Mouse (Mus musculus) midbrain, embryonic 11.5 days (tissue): ENCODE measurements around the gene Lhfpl2. TPM values are rescaled to one million over a fixed set of nuclear protein-coding genes. Genes with fewer than 3 reads are reported as not detected.

ENCODE experiments used
- ATAC-seq: fragments of 200-750 bp; cut with Nextera tagmentation; 2 replicates; pipeline ENCODE4 v1.8.0; 2017; ENCODE audit warnings: moderate TSS enrichment, moderate library complexity; ENCODE audit not compliant: low FRiP score
- DNase-seq: peaks from one replicate; pipeline ENCODE4 v3.0.0; 2015; ENCODE audit warnings: low spot score; ENCODE audit errors: missing footprints
- H3K27ac ChIP-seq: fragments of 300-500 bp; sonication (generic); 2 replicates; pipeline ENCODE4 v1.5.1; 2014; ENCODE audit warnings: low read depth, low read length
- H3K27me3 ChIP-seq: fragments of 300-500 bp; sonication (generic); 2 replicates; pipeline ENCODE4 v1.6.1; 2014; ENCODE audit warnings: mild to moderate bottlenecking, low read length, moderate library complexity, mixed read lengths; ENCODE audit not compliant: control insufficient read depth, insufficient read depth
- H3K36me3 ChIP-seq: fragments of 300-500 bp; sonication (generic); 2 replicates; pipeline ENCODE4 v1.6.1; 2014; ENCODE audit warnings: mild to moderate bottlenecking, low read length, moderate library complexity, mixed read lengths; ENCODE audit not compliant: control insufficient read depth, insufficient read depth
- H3K4me1 ChIP-seq: fragments of 300-500 bp; sonication (generic); 2 replicates; pipeline ENCODE4 v1.6.1; 2014; ENCODE audit warnings: low read length; ENCODE audit not compliant: control insufficient read depth, insufficient read depth
- H3K4me2 ChIP-seq: fragments of 300-500 bp; sonication (generic); 2 replicates; pipeline ENCODE4 v1.6.1; 2014; ENCODE audit warnings: mild to moderate bottlenecking, moderate library complexity
- H3K4me3 ChIP-seq: fragments of 300-500 bp; sonication (generic); 2 replicates; pipeline ENCODE4 v1.5.1; 2014; ENCODE audit warnings: low read depth, low read length
- H3K9ac ChIP-seq: fragments of 300-500 bp; sonication (generic); 2 replicates; pipeline ENCODE4 v1.6.1; 2014; ENCODE audit warnings: low read length
- H3K9me3 ChIP-seq: fragments of 300-500 bp; sonication (generic); 2 replicates; pipeline ENCODE4 v1.6.1; 2016; ENCODE audit warnings: low read length; ENCODE audit not compliant: control insufficient read depth
- WGBS: fragments of 180-500 bp; shearing (Covaris S2); extraction: QIAGEN DNeasy Blood & Tissue Kit; methylation state at CpG from one replicate; pipeline ENCODE4 v1.1.7; 2014; 5-methylcytosine and 5-hydroxymethylcytosine counted together
- polyA plus RNA-seq: library from polyadenylated mRNA; unstranded; fragments of >200 nt; fragmentation: Nextera tagmentation; extraction: Ambion mirVana; gene quantifications from 2 replicates; pipeline ENCODE4 v1.2.1, GENCODE M21; 2014

The Lhfpl2 gene
- polyA plus RNA-seq, 1 experiment from 2014 or later: 17.0 TPM

DNA sequence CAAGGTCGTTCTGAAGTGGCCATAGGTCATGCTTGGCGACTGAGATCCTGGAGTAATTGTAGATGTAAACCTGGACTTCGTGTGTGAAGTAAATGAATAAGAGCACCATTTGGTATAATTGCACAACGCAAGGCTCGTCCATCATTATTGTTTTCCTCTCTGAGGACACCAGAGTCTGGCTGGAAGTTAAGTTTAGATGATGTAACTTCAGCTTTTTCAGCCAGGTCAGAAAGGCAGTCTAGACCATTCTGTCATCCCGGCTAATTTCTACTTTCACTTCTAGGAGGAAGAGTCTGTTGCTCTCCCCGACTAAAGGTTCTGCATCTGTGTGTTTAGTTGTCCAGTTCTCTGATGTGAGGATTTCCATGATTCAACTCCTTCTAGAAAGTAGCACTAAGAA lies 7.6 kb upstream of the Lhfpl2 start:
- Histone ChIP-seq H3K36me3 (no peaks in the 10 kb centered on the region), H3K9me3 (no peaks in the 10 kb centered on the region), H3K9ac (no peak overlapping the region), H3K4me3 (no peak overlapping the region), H3K4me2 (no peak overlapping the region), H3K4me1 (no peaks in the 10 kb centered on the region), H3K27ac (no peak overlapping the region), H3K27me3 (no peaks in the 10 kb centered on the region)
- no peak for DNase-seq
- 79% methylated on average over 7 of the region's 7 CpGs for WGBS
- no peak for ATAC-seq

DNA sequence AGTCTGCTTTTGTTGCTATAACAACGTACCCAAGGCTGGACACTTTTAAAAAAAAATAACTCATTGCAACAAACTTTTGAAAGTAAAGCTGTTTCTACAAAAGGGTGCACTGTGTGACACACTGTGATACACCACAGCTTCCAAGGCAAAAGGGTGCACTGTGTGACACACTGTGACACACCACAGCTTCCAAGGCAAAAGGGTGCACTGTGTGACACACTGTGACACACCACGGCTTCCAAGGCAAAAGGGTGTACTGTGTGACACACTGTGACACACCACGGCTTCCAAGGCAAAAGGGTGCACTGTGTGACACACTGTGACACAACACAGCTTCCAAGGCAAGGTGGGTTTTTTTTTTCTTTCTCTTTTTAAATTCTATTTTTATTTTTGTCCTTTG lies 6.8 kb upstream of the Lhfpl2 start:
- H3K36me3 ChIP-seq: no peaks in the 10 kb centered on the region
- no peak overlapping the region for H3K27ac ChIP-seq
- no peaks in the 10 kb centered on the region for H3K9me3 ChIP-seq
- H3K27me3 ChIP-seq: peaks cover 1% of the 10 kb centered on the region; the same call in 1 of the 2 replicates
- H3K9ac ChIP-seq: no peak overlapping the region
- no peak overlapping the region for H3K4me3 ChIP-seq
- H3K4me2 ChIP-seq: no peak overlapping the region
- H3K4me1 ChIP-seq: no peaks in the 10 kb centered on the region
- no peak for DNase-seq
- 85% methylated on average over 3 of the region's 3 CpGs for WGBS
- ATAC-seq: no peak

DNA sequence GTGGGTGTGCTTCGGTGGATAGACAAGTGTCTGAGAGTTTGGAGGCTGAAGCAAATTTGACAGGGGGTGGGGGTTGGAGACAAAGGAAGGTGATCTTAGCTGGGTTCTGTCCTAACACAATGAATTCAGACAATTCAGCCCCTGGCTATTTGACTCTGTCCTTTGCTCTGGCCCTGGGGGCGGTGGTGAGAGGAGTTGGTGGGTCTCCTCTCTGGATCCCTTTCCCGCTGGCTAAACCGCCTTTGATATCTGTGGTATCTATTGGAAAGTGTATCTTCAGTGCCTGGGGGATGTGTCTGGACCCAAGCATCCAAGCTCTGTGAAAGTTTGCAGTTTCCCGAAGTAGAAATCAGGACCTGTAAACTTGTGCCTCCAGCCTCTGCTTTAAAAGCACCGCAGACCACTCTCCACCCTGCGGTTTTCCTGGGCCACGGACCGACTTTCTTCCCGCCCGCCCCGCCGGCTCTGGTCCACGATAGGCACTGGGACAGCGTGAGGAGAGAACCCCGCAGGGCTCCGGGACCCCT lies 497 bp upstream of the Lhfpl2 start:
- H3K4me1 ChIP-seq: peaks cover 3% of the 10 kb centered on the region; the same call in 1 of the 2 replicates
- ATAC-seq: peak; percentile 43
- peak overlapping the region; percentile 71 for H3K4me3 ChIP-seq
- H3K36me3 ChIP-seq: no peaks in the 10 kb centered on the region
- H3K4me2 ChIP-seq: peak overlapping the region; percentile 99
- peaks cover 15% of the 10 kb centered on the region; the same call in 1 of the 2 replicates for H3K27me3 ChIP-seq
- DNase-seq: peak; percentile 96
- H3K27ac ChIP-seq: no peak overlapping the region
- no peaks in the 10 kb centered on the region for H3K9me3 ChIP-seq
- under 1% methylated on average over 17 of the region's 17 CpGs for WGBS
- peak overlapping the region; percentile 86 for H3K9ac ChIP-seq

DNA sequence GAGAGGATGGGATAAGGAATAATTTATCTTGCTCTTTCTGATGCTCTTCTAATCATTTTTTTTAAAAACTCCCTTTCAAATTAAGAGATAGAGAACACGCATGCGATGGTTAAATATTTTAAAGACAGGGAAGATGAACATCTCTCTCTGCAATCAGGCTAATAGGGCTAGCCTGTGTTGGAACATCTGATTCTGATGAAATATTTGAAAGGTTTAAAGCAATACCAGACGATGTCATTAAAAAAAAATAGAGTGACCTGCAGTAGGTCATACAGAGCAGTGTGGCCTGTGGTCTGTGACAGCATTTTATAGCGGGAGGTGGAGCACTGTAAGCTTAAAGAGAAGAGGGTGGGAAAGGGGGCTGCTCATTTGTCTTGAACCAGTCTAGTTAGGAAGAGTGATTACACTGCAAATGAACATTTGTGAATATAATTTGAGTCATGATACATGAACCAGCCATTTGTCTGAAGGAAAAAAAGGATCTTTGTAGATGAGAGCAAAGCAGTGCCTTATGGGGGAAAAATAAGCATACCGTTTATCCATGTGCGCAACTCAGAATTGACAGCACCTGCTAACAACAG lies 1.1 kb downstream of the Lhfpl2 start:
- no peak for ATAC-seq
- H3K27me3 ChIP-seq: peaks cover 25% of the 10 kb centered on the region
- H3K4me1 ChIP-seq: peaks cover 7% of the 10 kb centered on the region

DNA sequence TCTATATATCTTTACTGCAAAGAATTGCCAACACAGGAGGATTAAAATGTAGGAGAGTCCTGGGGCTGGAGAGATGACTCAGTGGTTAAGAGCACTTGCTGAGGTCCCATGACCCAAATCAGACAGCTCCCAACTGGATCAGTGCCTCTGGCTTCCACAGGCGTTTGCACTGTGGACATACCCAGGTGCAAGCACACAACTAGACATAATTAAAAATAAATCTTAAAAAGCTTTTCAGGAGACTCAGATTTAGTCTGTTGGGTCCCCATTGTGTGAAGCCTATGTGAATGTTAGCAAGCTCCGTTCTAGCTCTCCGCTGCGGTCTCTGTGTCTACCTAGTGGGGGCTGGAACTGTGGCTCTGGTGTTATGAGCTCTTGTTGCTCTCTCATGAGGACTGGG lies 1.8 kb downstream of the Lhfpl2 start:
- H3K9ac ChIP-seq: no peak overlapping the region
- WGBS: 90% methylated on average over 4 of the region's 4 CpGs
- no peaks in the 10 kb centered on the region for H3K9me3 ChIP-seq
- H3K36me3 ChIP-seq: no peaks in the 10 kb centered on the region
- no peak overlapping the region for H3K4me3 ChIP-seq
- DNase-seq (peak; percentile 80), ATAC-seq (no peak)
- H3K4me1 ChIP-seq: peaks cover 7% of the 10 kb centered on the region
- no peak overlapping the region for H3K4me2 ChIP-seq
- H3K27me3 ChIP-seq: peaks cover 29% of the 10 kb centered on the region
- H3K27ac ChIP-seq: no peak overlapping the region

More for the DNA sequence above, 1.1 kb downstream of the Lhfpl2 start:
- peak overlapping the region; percentile 86; the same call in 1 of the 2 replicates for H3K9ac ChIP-seq
- H3K36me3 ChIP-seq: no peaks in the 10 kb centered on the region
- DNase-seq: peak; percentile 90
- 45% methylated on average over 6 of the region's 6 CpGs for WGBS
- no peak overlapping the region for H3K27ac ChIP-seq
- H3K9me3 ChIP-seq: no peaks in the 10 kb centered on the region
- H3K4me3 ChIP-seq: peak overlapping the region; percentile 71; the same call in 1 of the 2 replicates
- H3K4me2 ChIP-seq: peak overlapping the region; percentile 99

DNA sequence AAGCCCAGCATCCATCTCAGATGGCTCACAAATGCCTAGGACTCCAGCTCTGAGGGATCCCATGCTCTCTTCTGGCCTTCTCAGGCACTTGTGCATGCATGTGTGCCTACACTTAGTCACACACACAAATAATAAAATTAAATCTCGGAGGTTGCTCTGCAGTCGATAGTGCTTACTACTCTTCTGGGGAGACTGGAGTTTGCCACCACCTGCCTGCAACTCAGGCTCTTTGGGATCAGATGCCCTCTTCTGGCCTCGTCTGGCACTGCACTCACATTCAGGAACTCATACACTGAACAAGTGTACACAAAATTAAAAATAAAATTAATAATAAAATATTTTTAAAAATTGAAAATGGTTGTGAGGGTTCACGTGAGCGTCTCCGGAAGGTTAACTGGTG lies 2.2 kb downstream of the Lhfpl2 start:
- WGBS: 81% methylated on average over 6 of the region's 6 CpGs
- H3K9me3 ChIP-seq: no peaks in the 10 kb centered on the region
- H3K4me2 ChIP-seq: no peak overlapping the region
- ATAC-seq (no peak), DNase-seq (peak; percentile 84)
- no peak overlapping the region for H3K27ac ChIP-seq
- no peaks in the 10 kb centered on the region for H3K36me3 ChIP-seq
- peaks cover 33% of the 10 kb centered on the region for H3K27me3 ChIP-seq
- H3K4me1 ChIP-seq: peaks cover 10% of the 10 kb centered on the region
- no peak overlapping the region for H3K9ac ChIP-seq
- no peak overlapping the region for H3K4me3 ChIP-seq

DNA sequence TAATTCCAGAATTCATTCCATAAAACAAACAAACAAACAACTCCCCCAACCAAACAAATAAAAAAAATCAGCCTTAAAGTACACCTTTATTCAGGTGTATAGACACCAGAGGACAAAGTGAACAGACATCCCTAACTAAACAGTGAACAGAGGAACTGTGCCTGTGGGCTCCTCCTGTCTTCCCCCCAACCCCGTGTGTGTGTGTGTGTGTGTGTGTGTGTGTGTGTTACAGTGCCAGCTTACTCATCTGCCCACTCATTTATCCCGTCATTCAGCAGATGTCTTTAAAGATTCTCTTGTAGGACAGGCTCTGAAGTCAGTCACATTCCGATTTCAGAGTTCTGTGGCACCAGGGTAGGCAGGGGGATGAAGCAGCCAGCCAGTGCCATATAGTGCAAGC lies 2.9 kb downstream of the Lhfpl2 start:
- no peak for ATAC-seq
- Histone ChIP-seq H3K4me2 (no peak overlapping the region), H3K36me3 (no peaks in the 10 kb centered on the region), H3K4me3 (no peak overlapping the region), H3K27me3 (peaks cover 38% of the 10 kb centered on the region), H3K4me1 (peaks cover 12% of the 10 kb centered on the region), H3K9me3 (no peaks in the 10 kb centered on the region), H3K27ac (no peak overlapping the region), H3K9ac (no peak overlapping the region)
- 88% methylated on average over 3 of the region's 3 CpGs for WGBS
- DNase-seq: peak; percentile 65

DNA sequence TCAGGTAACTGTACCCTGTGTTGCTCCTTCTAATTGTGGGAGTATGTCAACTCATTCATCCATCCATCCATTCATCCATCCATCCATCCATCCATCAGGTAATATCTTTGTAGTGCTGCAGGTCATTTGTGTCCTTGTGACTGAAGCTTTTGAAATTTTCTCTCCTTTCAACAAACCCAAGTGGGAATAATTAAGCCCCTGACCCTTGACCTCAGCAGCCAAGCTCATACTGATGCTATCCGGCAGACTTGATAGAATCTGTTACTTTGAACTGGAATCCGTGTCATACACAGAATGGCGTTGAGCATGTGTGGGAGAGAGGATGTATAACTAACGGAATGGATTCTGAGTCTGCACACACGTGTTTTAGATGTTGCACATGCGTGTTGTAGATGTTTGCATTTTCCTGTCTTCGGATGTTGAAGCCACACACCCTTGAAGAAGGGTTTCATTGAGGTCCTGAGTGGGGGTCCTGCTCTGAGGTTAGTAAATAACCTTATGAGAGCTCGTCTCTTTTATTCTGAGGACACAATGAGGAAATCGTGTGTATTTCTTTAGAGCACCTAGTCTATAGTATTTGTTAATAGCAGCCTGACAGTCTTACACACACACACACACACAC lies 3.8 kb downstream of the Lhfpl2 start:
- Histone ChIP-seq H3K4me1 (peaks cover 17% of the 10 kb centered on the region), H3K27me3 (peaks cover 36% of the 10 kb centered on the region), H3K4me2 (no peak overlapping the region), H3K27ac (no peak overlapping the region), H3K9ac (no peak overlapping the region), H3K36me3 (no peaks in the 10 kb centered on the region), H3K4me3 (no peak overlapping the region), H3K9me3 (no peaks in the 10 kb centered on the region)
- ATAC-seq (no peak), DNase-seq (peak; percentile 85)
- WGBS: 51% methylated on average over 9 of the region's 9 CpGs

DNA sequence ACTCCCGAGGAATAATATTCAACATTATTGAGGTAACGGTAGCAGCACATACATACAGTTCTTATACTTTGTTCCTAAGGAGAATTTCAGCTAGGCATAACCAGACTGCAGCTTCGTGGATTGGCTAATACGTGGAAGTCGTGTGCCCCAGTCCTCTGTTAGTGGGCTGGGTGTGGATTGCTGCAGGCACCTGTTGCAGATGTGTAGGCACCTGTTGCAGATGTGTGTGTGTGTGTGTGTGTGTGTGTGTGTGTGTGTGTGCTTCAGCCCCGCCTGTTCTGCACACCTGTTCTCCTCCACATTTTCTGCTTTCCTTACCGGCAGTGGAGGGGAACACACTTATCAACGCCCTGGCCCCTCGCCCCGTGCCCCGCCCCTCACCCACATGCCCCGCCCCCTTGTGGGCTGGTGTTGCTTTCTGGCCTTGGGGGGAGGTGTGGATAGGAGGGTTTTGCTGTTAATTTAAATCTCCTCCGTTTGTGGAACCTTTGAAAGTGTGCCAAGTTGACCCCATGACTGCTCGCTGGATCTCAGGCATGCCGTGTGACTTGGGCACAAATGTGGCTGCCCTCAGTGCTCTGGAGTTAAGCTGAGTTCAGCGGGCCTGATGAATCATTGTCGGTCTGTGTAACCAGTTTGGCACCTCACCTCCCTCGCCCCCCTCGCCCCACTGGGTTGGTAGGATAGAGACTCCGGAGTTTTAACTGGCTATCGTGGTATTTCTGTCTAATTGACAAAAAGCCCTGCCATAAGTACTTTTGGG lies 4.9 kb downstream of the Lhfpl2 start:
- DNase-seq (peak; percentile 88), ATAC-seq (no peak)
- Histone ChIP-seq H3K27ac (no peak overlapping the region), H3K4me1 (peaks cover 17% of the 10 kb centered on the region), H3K9me3 (no peaks in the 10 kb centered on the region), H3K4me3 (no peak overlapping the region), H3K4me2 (0 out of 2 replicates have a peak overlapping the region, but pooled peaks have one; percentile 11), H3K9ac (no peak overlapping the region), H3K27me3 (peaks cover 45% of the 10 kb centered on the region), H3K36me3 (no peaks in the 10 kb centered on the region)
- WGBS: 15% methylated on average over 21 of the region's 21 CpGs
